Mouse (Mus musculus) megakaryocyte-erythroid progenitor cell, adult 5-6 weeks (primary cell): ENCODE measurements around the gene Gm28557. TPM values are rescaled to one million over a fixed set of nuclear protein-coding genes. Genes with fewer than 3 reads are reported as not detected.

Experiments
- total RNA-seq, 2 experiments: library from RNA; stranded (forward) in 1 of 2; stranded (reverse) in 1 of 2; fragments of 200-1000, 215-1000 nt in 1 of 2; fragments of >200 nt in 1 of 2; fragmentation: Nextera tagmentation in 1 of 2; gene quantifications; 2 replicates each; pipeline ENCODE4 v1.2.3; 2014 to 2017

Gm28557 gene
- total RNA-seq, 2 experiments from 2014 or later = 3.1 to 6.3 TPM

Other genes with a start within 250 kb of the Gm28557 start
- gene Gm10767, start 203.7 kb downstream of the Gm28557 start, total RNA-seq (2014; fragmentation: Nextera tagmentation) = 1.8 TPM in 1 of 2 replicates, not detected in the other
- gene Gm10767, start 203.7 kb downstream of the Gm28557 start, total RNA-seq (2017) = 0.52 and 0.57 TPM in 2 replicates
- 2.3 and 3.3 TPM in 2 replicates for gene Zfp712, start 47.4 kb downstream of the Gm28557 start, total RNA-seq (2014; fragmentation: Nextera tagmentation)
- 3.7 and 7.1 TPM in 2 replicates for gene Zfp712, start 47.4 kb downstream of the Gm28557 start, total RNA-seq (2017)
- 3.4 and 6.3 TPM in 2 replicates for gene Zfp708, start 10.6 kb downstream of the Gm28557 start, total RNA-seq (2014; fragmentation: Nextera tagmentation)
- gene Zfp708, start 10.6 kb downstream of the Gm28557 start, total RNA-seq (2017) = 2.0 and 4.7 TPM in 2 replicates
- 0.22 and 2.1 TPM in 2 replicates for gene Rslcan18, start 7.7 kb upstream of the Gm28557 start, total RNA-seq (2014; fragmentation: Nextera tagmentation)
- gene Rslcan18, start 7.7 kb upstream of the Gm28557 start, total RNA-seq (2017) = 0.15 and 0.99 TPM in 2 replicates
- gene Zfp759, start 13.1 kb upstream of the Gm28557 start, total RNA-seq (2014; fragmentation: Nextera tagmentation) = 2.2 and 6.3 TPM in 2 replicates
- gene Zfp759, start 13.1 kb upstream of the Gm28557 start, total RNA-seq (2017) = 3.7 and 5.6 TPM in 2 replicates
- gene Rsl1, start 64.6 kb upstream of the Gm28557 start, total RNA-seq (2014; fragmentation: Nextera tagmentation) = 0.25 and 2.0 TPM in 2 replicates
- gene Rsl1, start 64.6 kb upstream of the Gm28557 start, total RNA-seq (2017) = 1.8 and 5.6 TPM in 2 replicates
- 2.4 and 2.6 TPM in 2 replicates for gene Zfp455, start 85.9 kb upstream of the Gm28557 start, total RNA-seq (2014; fragmentation: Nextera tagmentation)
- 0.38 and 2.4 TPM in 2 replicates for gene Zfp455, start 85.9 kb upstream of the Gm28557 start, total RNA-seq (2017)
- 4.6 and 9.0 TPM in 2 replicates for gene Zfp458, start 169.9 kb upstream of the Gm28557 start, total RNA-seq (2014; fragmentation: Nextera tagmentation)
- gene Zfp458, start 169.9 kb upstream of the Gm28557 start, total RNA-seq (2017) = 3.1 and 4.4 TPM in 2 replicates
- 2.5 and 4.3 TPM in 2 replicates for gene Zfp457, start 197.9 kb upstream of the Gm28557 start, total RNA-seq (2014; fragmentation: Nextera tagmentation)
- 1.0 TPM in 1 of 2 replicates, not detected in the other for gene Zfp457, start 197.9 kb upstream of the Gm28557 start, total RNA-seq (2017)
- gene Zfp595, start 224.0 kb upstream of the Gm28557 start, total RNA-seq (2014; fragmentation: Nextera tagmentation) = 5.2 and 11.6 TPM in 2 replicates
- 4.9 and 8.2 TPM in 2 replicates for gene Zfp595, start 224.0 kb upstream of the Gm28557 start, total RNA-seq (2017)